Mouse (Mus musculus) layer of hippocampus, postnatal 14 days (tissue): Measurements from ENCODE around the gene Il1rap. TPM values are rescaled to one million over a fixed set of nuclear protein-coding genes. Genes with fewer than 3 reads are reported as not detected.

Source experiments
- DNase-seq, 2 experiments: peaks; one replicate each; pipeline ENCODE4 v3.0.0; 2021 to 2022; ENCODE audit warnings: low spot score in 2 of 2, mixed read lengths in 1 of 2
- total RNA-seq, 2 experiments: library from RNA; stranded (reverse); gene quantifications; 2 replicates each; pipeline ENCODE4 v1.2.3; 2021

The Il1rap gene
- total RNA-seq, 2 experiments from 2014 or later: 44.7 to 51.4 TPM

GRCm38 (mm10) chr16:26723952-26724747, 142.6 kb downstream of the Il1rap start:
- no peak for DNase-seq

- DNase-seq: no peak
Observed at GRCm38 (mm10) chr16:26728139-26728538, 146.6 kb downstream of the Il1rap start.

GRCm38 (mm10) chr16:26730941-26731340, 149.4 kb downstream of the Il1rap start:
- no peak for DNase-seq

GRCm38 (mm10) chr16:26732566-26732965, 151.1 kb downstream of the Il1rap start:
- DNase-seq: no peak

- no peak for DNase-seq
Observed at GRCm38 (mm10) chr16:26755381-26756155, 174.1 kb downstream of the Il1rap start.

GRCm38 (mm10) chr16:26775976-26776375, 194.5 kb downstream of the Il1rap start:
- DNase-seq: peak in 1 of 2 experiments; percentile 43

GRCm38 (mm10) chr16:26777132-26777531, 195.6 kb downstream of the Il1rap start:
- DNase-seq: no peak

Other genes starting within 250 kb of the Il1rap start
- 1 to 10 TPM; 2.4 to 8.3 TPM for gene Cldn1, start 209.9 kb upstream of the Il1rap start, total RNA-seq
- not detected for gene Cldn16, start 118.6 kb upstream of the Il1rap start, total RNA-seq
- gene Tmem207, start 54.9 kb upstream of the Il1rap start, total RNA-seq: not detected